Mouse (Mus musculus) forebrain, embryonic 15.5 days (tissue): ENCODE measurements at regions not wholly inside any gene's neighbourhood (a gene's known extent, or its start where the extent isn't known, plus 50 kb on each side); places are given as distances from the start of the nearest gene placed in this dataset.

Experiments
- ATAC-seq: fragments of 200-750 bp; cut with Nextera tagmentation; replicated peaks from 2 replicates; pipeline ENCODE4 v1.8.0; 2017; ENCODE audit warnings: mild to moderate bottlenecking, moderate TSS enrichment, moderate library complexity
- H3K27ac ChIP-seq: fragments of 300-500 bp; sonication (generic); replicated peaks from 2 replicates; pipeline ENCODE4 v1.5.1; 2015; ENCODE audit warnings: mild to moderate bottlenecking, inconsistent platforms
- H3K27me3 ChIP-seq: fragments of 300-500 bp; sonication (generic); 2 replicates; pipeline ENCODE4 v1.6.1; 2015; ENCODE audit warnings: inconsistent platforms
- H3K36me3 ChIP-seq: fragments of 300-500 bp; sonication (generic); 2 replicates; pipeline ENCODE4 v1.6.1; 2015; ENCODE audit warnings: mild to moderate bottlenecking, inconsistent platforms
- H3K4me1 ChIP-seq: fragments of 300-500 bp; sonication (generic); 2 replicates; pipeline ENCODE4 v1.6.1; 2015; ENCODE audit warnings: inconsistent platforms
- H3K4me2 ChIP-seq: fragments of 300-500 bp; sonication (generic); replicated peaks from 2 replicates; pipeline ENCODE4 v1.6.1; 2015; ENCODE audit warnings: mild to moderate bottlenecking, inconsistent platforms
- H3K4me3 ChIP-seq: fragments of 300-500 bp; sonication (generic); 2 replicates; pipeline ENCODE4 v1.5.1; 2015; ENCODE audit warnings: mild to moderate bottlenecking, inconsistent platforms
- H3K9ac ChIP-seq: fragments of 300-500 bp; sonication (generic); replicated peaks from 2 replicates; pipeline ENCODE4 v1.6.1; 2015; ENCODE audit warnings: mild to moderate bottlenecking, inconsistent platforms
- H3K9me3 ChIP-seq: fragments of 300-500 bp; sonication (generic); 2 replicates; pipeline ENCODE4 v1.6.1; 2016; ENCODE audit warnings: inconsistent platforms
- WGBS: fragments of 180-500 bp; shearing (Covaris S2); methylation state at CpG from one replicate; pipeline ENCODE4 v1.1.7; 2015; ENCODE audit warnings: mixed read lengths; 5-methylcytosine and 5-hydroxymethylcytosine counted together

DNA sequence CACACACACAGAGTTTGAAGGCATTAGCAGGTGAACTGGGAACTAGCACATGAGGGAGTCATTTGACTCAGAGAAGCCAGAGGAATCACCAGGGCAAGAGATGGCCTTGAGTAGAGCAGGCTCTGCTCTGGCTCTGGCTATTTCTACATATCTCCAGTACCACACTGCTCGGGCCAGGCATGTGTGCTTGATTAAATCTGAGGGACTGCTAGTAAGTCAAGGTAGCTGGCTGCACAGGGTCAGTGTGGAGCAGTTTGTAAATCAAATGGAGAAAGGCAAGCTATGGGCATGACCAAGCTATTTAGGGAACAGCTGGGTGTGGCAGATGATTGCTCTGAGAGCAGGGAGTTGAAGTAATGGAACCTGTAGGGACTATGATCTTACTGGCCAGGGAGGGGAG, 212.5 kb upstream of the Myt1l start:
- H3K9me3 ChIP-seq: no peaks in the 10 kb centered on the region
- WGBS: 85% methylated on average over 1 of the region's 1 CpGs
- no peak for ATAC-seq
- no peak overlapping the region for H3K27ac ChIP-seq
- no peak overlapping the region for H3K4me2 ChIP-seq
- H3K4me3 ChIP-seq: no peak overlapping the region
- H3K9ac ChIP-seq: no peak overlapping the region
- H3K4me1 ChIP-seq: no peaks in the 10 kb centered on the region
- no peaks in the 10 kb centered on the region for H3K36me3 ChIP-seq
- H3K27me3 ChIP-seq: no peaks in the 10 kb centered on the region

DNA sequence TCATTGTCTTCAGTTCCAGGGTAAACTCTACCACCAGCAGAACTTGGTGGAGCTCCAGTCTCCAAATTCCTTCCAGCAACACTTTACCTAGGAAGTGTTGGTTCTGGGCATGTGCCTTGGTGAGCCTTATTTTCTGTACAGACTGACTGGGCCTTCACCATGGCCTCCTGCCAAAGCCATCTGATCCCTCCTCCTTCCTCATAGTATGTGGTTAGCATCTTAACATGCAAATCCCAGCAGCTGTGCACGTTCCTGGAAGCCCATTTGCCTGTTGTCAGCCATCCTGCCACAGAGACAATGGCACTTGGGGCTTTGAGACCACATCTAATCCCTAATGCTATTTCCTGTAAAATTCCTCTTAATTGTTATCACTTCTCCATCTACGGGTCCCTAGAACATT, 206.7 kb upstream of the Myt1l start:
- Histone ChIP-seq H3K9me3 (no peaks in the 10 kb centered on the region), H3K36me3 (no peaks in the 10 kb centered on the region), H3K4me3 (no peak overlapping the region), H3K27ac (no peak overlapping the region), H3K27me3 (no peaks in the 10 kb centered on the region), H3K9ac (no peak overlapping the region), H3K4me1 (peaks cover 3% of the 10 kb centered on the region; the same call in 1 of the 2 replicates), H3K4me2 (no peak overlapping the region)
- peak; percentile 60; the same call in 1 of the 2 replicates for ATAC-seq
- WGBS: 14% methylated on average over 2 of the region's 2 CpGs

DNA sequence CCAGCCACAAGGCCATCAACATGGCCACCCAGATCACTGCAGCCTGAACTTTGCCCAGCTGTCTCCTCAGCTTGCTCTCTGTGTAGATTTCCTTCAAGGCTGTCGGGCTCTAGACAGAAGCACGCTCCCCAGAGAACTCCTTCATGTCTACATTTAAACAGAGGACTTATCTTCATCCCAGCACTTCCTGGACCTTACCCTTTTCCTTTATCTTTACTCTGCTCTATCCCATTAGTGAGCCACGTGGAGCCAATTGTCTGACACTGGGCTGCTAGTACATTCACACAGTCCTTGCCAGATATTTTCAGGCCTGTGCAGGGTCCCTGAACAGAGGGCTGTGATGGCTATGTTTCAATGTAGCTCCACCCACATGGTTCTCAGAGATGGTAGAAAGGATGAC, 204.7 kb upstream of the Myt1l start:
- Histone ChIP-seq H3K9ac (no peak overlapping the region), H3K9me3 (no peaks in the 10 kb centered on the region), H3K36me3 (no peaks in the 10 kb centered on the region), H3K4me3 (no peak overlapping the region), H3K27ac (no peak overlapping the region), H3K4me2 (no peak overlapping the region), H3K4me1 (peaks cover 3% of the 10 kb centered on the region; the same call in 1 of the 2 replicates), H3K27me3 (no peaks in the 10 kb centered on the region)
- 68% methylated on average over 3 of the region's 3 CpGs for WGBS
- no peak for ATAC-seq

DNA sequence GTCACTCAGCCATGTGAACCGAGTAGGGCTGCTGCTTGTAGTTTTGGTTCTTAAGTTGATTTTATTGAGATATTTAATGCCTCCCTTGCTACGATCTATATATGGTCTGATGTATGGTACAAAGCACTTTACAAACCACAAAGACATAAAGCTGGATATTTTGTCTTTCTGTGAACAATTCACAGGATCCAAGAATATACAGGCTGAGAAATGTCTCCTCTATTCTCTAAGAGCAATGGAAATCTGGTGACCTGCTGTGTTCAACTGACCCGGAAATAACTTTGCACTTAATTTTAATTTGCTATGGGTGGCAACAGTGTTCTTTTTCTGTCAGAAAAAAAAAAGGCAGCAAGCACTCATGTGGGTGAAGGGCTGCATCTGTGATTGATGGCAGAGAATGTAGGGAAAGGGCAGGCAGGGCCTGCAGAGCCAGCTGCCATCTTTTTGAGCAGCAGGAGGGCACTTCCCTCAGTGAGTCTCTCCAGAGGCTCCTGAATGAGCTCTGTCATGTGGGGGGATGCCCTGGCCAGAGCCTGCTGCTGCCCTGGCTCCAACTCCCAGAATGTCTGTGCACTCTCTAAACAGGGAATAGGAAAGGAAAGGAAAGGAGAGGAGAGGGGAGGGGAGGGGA, 192.2 kb upstream of the Myt1l start:
- 71% methylated on average over 3 of the region's 3 CpGs for WGBS
- Histone ChIP-seq H3K36me3 (no peaks in the 10 kb centered on the region), H3K27ac (no peak overlapping the region), H3K4me1 (peaks cover 4% of the 10 kb centered on the region; the same call in 1 of the 2 replicates), H3K27me3 (no peaks in the 10 kb centered on the region), H3K4me3 (no peak overlapping the region), H3K9ac (no peak overlapping the region), H3K9me3 (no peaks in the 10 kb centered on the region), H3K4me2 (no peak overlapping the region)
- ATAC-seq: no peak; the same call in 1 of the 2 replicates

GRCm38 (mm10) chr12:29337336-29337735, 190.8 kb upstream of the Myt1l start:
- Histone ChIP-seq H3K9me3 (no peaks in the 10 kb centered on the region), H3K36me3 (no peaks in the 10 kb centered on the region), H3K9ac (no peak overlapping the region), H3K4me2 (no peak overlapping the region), H3K4me1 (peaks cover 4% of the 10 kb centered on the region; the same call in 1 of the 2 replicates), H3K27ac (no peak overlapping the region), H3K27me3 (no peaks in the 10 kb centered on the region), H3K4me3 (no peak overlapping the region)
- no peak for ATAC-seq
- 90% methylated on average over 2 of the region's 2 CpGs for WGBS

DNA sequence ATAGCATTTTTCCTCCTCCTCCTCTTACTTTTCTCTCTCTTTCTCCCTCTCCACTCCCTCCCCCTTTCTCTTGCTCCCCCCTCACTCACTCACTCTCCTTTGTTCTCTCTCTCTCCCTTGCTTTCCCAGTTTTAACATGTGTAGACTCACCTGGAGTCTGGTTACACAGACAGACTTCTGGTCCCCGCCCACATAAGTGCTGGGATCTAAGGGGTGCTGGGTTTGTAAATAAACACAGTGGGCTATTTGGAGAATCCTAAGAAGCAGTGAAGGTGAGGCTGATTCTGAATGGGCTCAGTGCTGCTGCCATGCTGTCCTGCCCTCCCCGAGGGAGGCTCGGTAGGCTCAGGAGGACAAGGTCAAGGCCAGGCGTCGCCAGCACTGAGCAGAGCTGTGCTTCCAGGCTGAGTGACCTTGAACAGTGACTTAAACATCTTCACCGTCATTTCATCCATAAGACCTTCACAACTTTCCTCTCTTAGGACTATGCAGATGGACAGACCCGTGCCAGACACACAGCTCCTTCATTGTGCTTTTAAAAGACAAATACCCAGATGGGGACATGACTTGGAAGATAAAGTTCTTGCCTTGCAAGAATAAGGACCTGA, 186.7 kb upstream of the Myt1l start:
- no peaks in the 10 kb centered on the region for H3K36me3 ChIP-seq
- no peaks in the 10 kb centered on the region for H3K9me3 ChIP-seq
- H3K4me2 ChIP-seq: no peak overlapping the region
- H3K4me3 ChIP-seq: no peak overlapping the region
- peaks cover 15% of the 10 kb centered on the region for H3K4me1 ChIP-seq
- no peaks in the 10 kb centered on the region for H3K27me3 ChIP-seq
- 66% methylated on average over 7 of the region's 7 CpGs for WGBS
- ATAC-seq: no peak
- H3K27ac ChIP-seq: no peak overlapping the region
- H3K9ac ChIP-seq: no peak overlapping the region

GRCm38 (mm10) chr12:29343147-29343852, 184.9 kb upstream of the Myt1l start:
- Histone ChIP-seq H3K4me2 (no peak overlapping the region), H3K36me3 (no peaks in the 10 kb centered on the region), H3K4me3 (no peak overlapping the region), H3K27me3 (no peaks in the 10 kb centered on the region), H3K9ac (no peak overlapping the region), H3K9me3 (no peaks in the 10 kb centered on the region), H3K4me1 (peaks cover 17% of the 10 kb centered on the region), H3K27ac (peak overlapping the region; percentile 71)
- 0 out of 2 replicates have a peak, but pooled peaks have one; percentile 35 for ATAC-seq
- 39% methylated on average over 12 of the region's 12 CpGs for WGBS

DNA sequence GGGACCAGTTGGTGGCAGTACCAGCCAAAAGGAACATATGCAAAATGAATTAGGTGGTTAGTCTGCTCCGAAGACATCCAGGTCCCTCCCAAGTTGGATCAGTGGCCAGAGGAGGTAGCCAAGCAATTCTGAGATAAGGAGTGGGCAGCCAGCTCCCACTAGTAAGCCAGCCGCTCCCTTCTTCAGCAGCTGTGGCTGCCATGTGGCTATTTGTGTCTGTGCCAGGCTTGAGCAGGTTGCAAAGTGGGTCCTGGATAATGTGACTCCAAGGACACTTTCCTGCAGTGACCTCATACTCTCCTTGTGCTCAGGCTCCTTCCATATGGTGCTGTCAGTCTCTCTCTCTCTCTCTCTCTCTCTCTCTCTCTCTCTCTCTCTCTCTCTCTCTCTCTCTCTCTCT, 179.5 kb upstream of the Myt1l start:
- Histone ChIP-seq H3K4me3 (no peak overlapping the region), H3K4me1 (peaks cover 19% of the 10 kb centered on the region), H3K36me3 (no peaks in the 10 kb centered on the region), H3K27ac (peak overlapping the region; percentile 72), H3K4me2 (no peak overlapping the region), H3K27me3 (no peaks in the 10 kb centered on the region), H3K9ac (no peak overlapping the region), H3K9me3 (no peaks in the 10 kb centered on the region)
- 57% methylated on average over 2 of the region's 2 CpGs for WGBS
- 0 out of 2 replicates have a peak, but pooled peaks have one; percentile 35 for ATAC-seq

GRCm38 (mm10) chr12:29349146-29349850, 178.9 kb upstream of the Myt1l start:
- H3K9ac ChIP-seq: no peak overlapping the region
- H3K27me3 ChIP-seq: no peaks in the 10 kb centered on the region
- 55% methylated on average over 9 of the region's 9 CpGs for WGBS
- H3K4me2 ChIP-seq: no peak overlapping the region
- H3K4me1 ChIP-seq: peaks cover 21% of the 10 kb centered on the region
- no peaks in the 10 kb centered on the region for H3K9me3 ChIP-seq
- H3K36me3 ChIP-seq: no peaks in the 10 kb centered on the region
- no peak for ATAC-seq
- no peak overlapping the region for H3K4me3 ChIP-seq
- H3K27ac ChIP-seq: peak overlapping the region; percentile 72

DNA sequence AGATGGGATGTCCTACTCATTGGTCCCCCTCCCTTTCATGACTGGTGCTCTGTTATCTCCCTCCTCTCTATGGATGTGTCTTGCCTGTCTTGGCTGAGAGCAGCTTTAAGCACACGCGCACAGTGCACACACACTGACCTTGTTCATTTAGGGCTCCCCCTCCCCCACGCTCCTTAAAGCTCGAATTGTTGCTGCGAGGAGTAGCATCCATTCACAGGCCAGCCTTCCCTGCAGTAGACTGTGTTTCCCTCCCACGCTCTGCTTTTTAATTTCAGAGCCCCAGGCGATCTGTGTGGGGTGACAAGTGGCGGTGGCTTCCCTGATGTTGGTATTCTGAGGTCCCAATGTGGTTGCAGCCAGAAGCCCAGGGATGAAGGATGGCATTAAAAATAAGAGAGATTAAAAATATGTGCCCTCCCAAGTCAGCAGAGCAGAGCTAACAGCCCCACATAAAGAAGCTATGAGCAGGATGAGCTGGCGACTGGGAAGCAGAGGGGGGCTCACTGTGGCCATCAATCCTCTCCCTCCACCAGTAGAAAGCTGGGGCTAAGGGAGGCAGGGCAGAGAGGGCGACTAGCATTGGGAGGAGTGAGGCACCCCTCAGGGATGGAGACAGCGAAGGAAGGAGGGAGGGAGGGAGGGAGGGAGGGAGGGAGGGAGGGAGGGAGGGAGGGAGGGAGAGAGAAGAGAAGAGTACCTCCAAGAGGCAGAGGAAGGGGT, 174.2 kb upstream of the Myt1l start:
- ATAC-seq: peak; percentile 47
- Histone ChIP-seq H3K4me2 (no peak overlapping the region), H3K9ac (no peak overlapping the region), H3K36me3 (no peaks in the 10 kb centered on the region), H3K27ac (peak overlapping the region; percentile 62), H3K4me1 (peaks cover 31% of the 10 kb centered on the region), H3K9me3 (no peaks in the 10 kb centered on the region), H3K4me3 (no peak overlapping the region), H3K27me3 (no peaks in the 10 kb centered on the region)
- WGBS: 20% methylated on average over 10 of the region's 11 CpGs

- no peak for ATAC-seq
These were observed 173.4 kb upstream of the Myt1l start for GRCm38 (mm10) chr12:29354816-29355215.

More at GRCm38 (mm10) chr12:29354816-29355215, 173.4 kb upstream of the Myt1l start:
- no peak overlapping the region for H3K4me3 ChIP-seq
- H3K27me3 ChIP-seq: no peaks in the 10 kb centered on the region
- no peak overlapping the region for H3K27ac ChIP-seq
- no peak overlapping the region for H3K9ac ChIP-seq
- 20% methylated on average over 6 of the region's 6 CpGs for WGBS
- H3K4me2 ChIP-seq: no peak overlapping the region
- H3K36me3 ChIP-seq: no peaks in the 10 kb centered on the region
- peaks cover 27% of the 10 kb centered on the region for H3K4me1 ChIP-seq
- no peaks in the 10 kb centered on the region for H3K9me3 ChIP-seq
